Mouse (Mus musculus) C2C12 (cell line): ENCODE results near the gene Tmem131l.

Experiments
- CTCF ChIP-seq: IDR thresholded peaks from one replicate; pipeline ENCODE4 v1.5.1; 2011; ENCODE audit not compliant: control insufficient read depth, insufficient read depth, insufficient read length
- MAX ChIP-seq: IDR thresholded peaks from one replicate; pipeline ENCODE4 v1.6.1; 2011; ENCODE audit warnings: mild to moderate bottlenecking, control low read depth
- USF1 ChIP-seq: IDR thresholded peaks from one replicate; pipeline ENCODE4 v1.6.1; 2011; ENCODE audit warnings: low read depth, mild to moderate bottlenecking, control low read depth, moderate library complexity

GRCm38 (mm10) chr3:83902459-83902858 is 137.5 kb downstream of the Tmem131l start:
- no peak for TF ChIP-seq CTCF
- no peak for TF ChIP-seq USF1
- TF ChIP-seq MAX = no peak
